Mouse (Mus musculus) thymus, postnatal 14 days (tissue): ENCODE results near the gene Gm3543.
"Not testable (repeated sequence)": the region's sequence is repeated elsewhere in the genome, so short reads cannot be mapped to it uniquely, and the experiment has no call there.

Source experiments
- DNase-seq: peaks from one replicate; pipeline ENCODE4 v3.0.0; 2021

Gm3543 gene

DNA sequence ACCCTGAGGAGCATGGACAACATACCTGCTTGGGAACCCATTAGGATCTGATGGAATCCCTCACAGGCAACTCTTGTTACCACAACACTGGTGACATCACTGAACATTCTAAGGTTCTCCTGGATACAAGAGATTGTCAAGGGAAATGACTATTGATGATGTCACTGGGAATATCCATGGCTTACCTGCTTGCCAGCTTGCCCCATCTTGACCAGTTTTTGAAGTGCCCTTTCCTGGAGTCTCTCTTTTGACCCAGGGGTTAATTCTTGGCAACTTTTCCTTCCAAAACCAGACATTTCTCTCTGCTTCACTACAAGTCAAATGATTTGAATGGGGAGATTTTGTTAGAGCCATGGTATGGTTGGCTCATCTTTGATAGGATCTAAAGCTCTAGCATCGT lies at the start of gene Gm3543:
Gene Gm3543 (minus strand): TSS at position 101 of the 400 bp plus-strand sequence.
- DNase-seq: not testable (repeated sequence)

DNA sequence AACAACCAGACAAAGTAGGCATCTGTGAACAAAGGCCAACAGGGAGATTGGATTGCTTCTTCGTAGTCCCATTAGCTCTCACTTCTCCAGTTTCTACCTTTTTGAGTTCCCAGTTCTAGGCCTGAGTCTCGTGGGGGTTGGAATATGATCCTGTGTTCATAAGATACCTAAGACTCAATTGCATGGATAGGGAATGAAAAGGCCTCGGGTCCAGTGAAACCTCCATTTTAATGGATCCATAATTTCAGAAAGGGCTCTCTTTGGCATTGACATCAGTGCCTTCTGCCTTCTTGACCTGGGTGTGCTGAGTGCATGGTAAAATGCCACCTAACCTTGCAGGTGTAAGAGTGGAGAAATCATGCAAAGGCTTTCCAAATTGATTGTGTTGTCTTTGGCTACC lies 14.5 kb downstream of the Gm3543 start:
- not testable (repeated sequence) for DNase-seq

DNA sequence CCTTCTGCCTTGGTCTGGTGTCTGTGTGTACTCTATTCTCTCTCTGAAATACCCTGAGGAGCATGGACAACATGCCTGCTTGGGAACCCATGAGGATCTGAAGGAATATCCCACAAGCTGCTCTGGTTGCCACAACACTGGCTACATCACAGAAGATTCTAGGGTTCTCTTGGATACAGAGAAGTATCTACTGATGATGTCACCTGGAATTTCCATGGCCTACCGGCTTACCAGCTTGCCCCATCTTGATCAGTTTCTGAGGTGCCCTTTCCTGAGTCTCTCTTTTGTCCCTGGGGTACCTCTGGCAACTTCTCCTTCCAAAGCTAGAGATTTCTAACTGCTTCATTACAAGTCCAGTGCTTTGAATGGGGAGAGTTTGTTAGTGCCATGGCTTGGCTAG lies 15.3 kb downstream of the Gm3543 start, which contains the start of gene Gm6401:
Gene Gm6401 (minus strand): TSS at position 101 of the 400 bp plus-strand sequence.
- DNase-seq: not testable (repeated sequence)

DNA sequence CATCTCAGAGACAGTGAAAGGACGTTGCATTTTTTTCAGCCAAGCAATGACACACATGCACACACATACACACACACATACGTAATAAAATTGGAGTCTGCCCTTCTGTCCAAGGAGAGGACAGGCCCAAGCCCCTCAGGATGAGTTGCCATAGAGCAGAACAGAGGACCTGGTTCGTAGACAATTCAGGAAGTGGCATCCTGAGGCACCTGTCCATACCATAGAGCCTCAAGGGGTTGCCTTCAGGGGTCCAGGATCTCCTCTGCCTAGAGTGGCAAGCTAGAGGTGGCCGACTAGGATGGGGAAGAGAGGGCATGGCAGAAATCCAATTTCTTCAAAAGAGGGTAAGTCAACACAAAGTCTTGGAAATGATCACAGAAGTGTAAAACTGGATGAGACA lies 19.0 kb downstream of the Gm3543 start:
- DNase-seq: not testable (repeated sequence)

DNA sequence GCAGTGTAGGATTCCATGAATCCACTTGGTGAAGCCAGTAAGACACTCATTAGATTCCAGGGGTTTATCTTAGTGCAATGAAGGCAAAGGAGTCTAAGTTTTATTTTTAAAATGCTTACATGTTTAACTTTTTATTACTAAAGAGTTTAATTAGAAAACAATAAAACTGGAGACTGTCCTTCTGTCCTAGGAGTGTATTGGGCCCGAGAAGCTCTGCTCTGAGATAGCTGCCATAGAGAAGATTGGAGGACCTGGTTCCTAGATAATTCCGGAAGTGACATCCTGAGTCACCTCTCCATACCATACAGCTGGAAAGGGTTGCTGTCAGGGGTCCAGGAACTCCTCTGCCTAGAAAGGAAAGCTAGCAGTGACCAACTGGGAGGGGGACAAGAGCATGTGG lies 39.4 kb downstream of the Gm3543 start, which contains the start of gene 1700024B05Rik:
Gene 1700024B05Rik (plus strand): TSS at position 301 of the 400 bp plus-strand sequence.
- DNase-seq: not testable (repeated sequence)
